Mouse (Mus musculus) erythroblast, embryonic 14.5 days (primary cell): ENCODE measurements around the gene Slc2a2.

ENCODE experiments used
- GATA1 ChIP-seq: IDR thresholded peaks from 2 replicates; pipeline ENCODE4 v1.6.1; 2012; ENCODE audit warnings: low read length, inconsistent platforms, mixed read lengths
- TAL1 ChIP-seq: IDR thresholded peaks from 3 replicates; pipeline ENCODE4 v1.6.1; 2012; ENCODE audit warnings: low read length, inconsistent platforms, mixed read lengths

- TF ChIP-seq GATA1 (no peak), TAL1 (no peak)
These were observed 42.6 kb downstream of the Slc2a2 start for GRCm38 (mm10) chr3:28740353-28740752.
